Mouse (Mus musculus) MEL (cell line): ENCODE measurements around the gene Sbpl. TPM values are rescaled to one million over a fixed set of nuclear protein-coding genes. Genes with fewer than 3 reads are reported as not detected.

Experiments used
- DNase-seq: peaks from one replicate; pipeline ENCODE4 v3.0.0; 2011; ENCODE audit warnings: low read depth, low spot score
- H3K27ac ChIP-seq: 2 replicates; pipeline ENCODE4 v1.5.1; 2012; ENCODE audit warnings: low read depth, mild to moderate bottlenecking, control low read depth, low read length, moderate library complexity; ENCODE audit not compliant: control insufficient read depth
- H3K27me3 ChIP-seq, 2 experiments: fragments of 150-350 bp in 1 of 2; sonication (generic) in 1 of 2; 2 replicates each; pipeline ENCODE4 v1.6.1; 2012; ENCODE audit warnings: low read length in 2 of 2, mild to moderate bottlenecking in 2 of 2, improper control_type of control experiment in 1 of 2, moderate library complexity in 1 of 2; ENCODE audit not compliant: insufficient read depth in 2 of 2, control insufficient read depth in 1 of 2
- H3K36me3 ChIP-seq, 2 experiments: 2 replicates each; pipeline ENCODE4 v1.6.1; 2012 to 2014; ENCODE audit warnings: low read length in 2 of 2, improper control_type of control experiment in 1 of 2, inconsistent platforms in 1 of 2, mild to moderate bottlenecking in 1 of 2; ENCODE audit not compliant: insufficient read depth in 2 of 2, control insufficient read depth in 1 of 2
- H3K4me1 ChIP-seq, 2 experiments: fragments of 150-350 bp in 1 of 2; sonication (generic) in 1 of 2; 2 replicates each; pipeline ENCODE4 v1.6.1; 2012; ENCODE audit warnings: low read length in 2 of 2, improper control_type of control experiment in 1 of 2, mild to moderate bottlenecking in 1 of 2; ENCODE audit not compliant: insufficient read depth in 2 of 2, control insufficient read depth in 1 of 2
- H3K4me3 ChIP-seq, 2 experiments: fragments of 150-350 bp in 1 of 2; sonication (generic) in 1 of 2; 2 replicates each; pipeline ENCODE4 v1.5.1; 2012; ENCODE audit warnings: low read depth in 2 of 2, low read length in 2 of 2, mild to moderate bottlenecking in 2 of 2, moderate library complexity in 2 of 2, control low read depth in 1 of 2, improper control_type of control experiment in 1 of 2; ENCODE audit not compliant: control insufficient read depth in 1 of 2, insufficient read depth in 1 of 2
- H3K79me2 ChIP-seq: 2 replicates; pipeline ENCODE4 v1.6.1; 2012; ENCODE audit warnings: mild to moderate bottlenecking, low read length, moderate library complexity; ENCODE audit not compliant: control insufficient read depth, poor library complexity, insufficient read depth
- H3K9ac ChIP-seq: 2 replicates; pipeline ENCODE4 v1.6.1; 2012; ENCODE audit warnings: low read depth, mild to moderate bottlenecking, control low read depth, low read length, moderate library complexity; ENCODE audit not compliant: control insufficient read depth, poor library complexity, severe bottlenecking
- H3K9me3 ChIP-seq: fragments of 150-350 bp; sonication (generic); replicated peaks from 2 replicates; pipeline ENCODE4 v1.6.1; 2012; ENCODE audit warnings: mild to moderate bottlenecking, low read length, improper control_type of control experiment, moderate library complexity; ENCODE audit not compliant: insufficient read depth
- E2F4 ChIP-seq: IDR thresholded peaks from 2 replicates; pipeline ENCODE4 v1.6.1; 2011; ENCODE audit warnings: low read depth, low read length, improper control_type of control experiment, borderline replicate concordance
- ELF1 ChIP-seq: IDR thresholded peaks from 2 replicates; pipeline ENCODE4 v1.6.1; 2014; ENCODE audit warnings: low read depth, mild to moderate bottlenecking, inconsistent platforms, low read length, improper control_type of control experiment, moderate library complexity
- ETS1 ChIP-seq: IDR thresholded peaks from 2 replicates; pipeline ENCODE4 v1.6.1; 2012; ENCODE audit warnings: low read depth, mild to moderate bottlenecking, inconsistent platforms, low read length, improper control_type of control experiment, moderate library complexity
- HCFC1 ChIP-seq: IDR thresholded peaks from 2 replicates; pipeline ENCODE4 v1.6.1; 2012; ENCODE audit warnings: low read depth, mild to moderate bottlenecking, inconsistent platforms, low read length, improper control_type of control experiment, moderate library complexity
- KAT2A ChIP-seq: conservative IDR thresholded peaks from 2 replicates; pipeline ENCODE4 v1.6.1; 2012; ENCODE audit warnings: low read depth, low read length, improper control_type of control experiment, inconsistent platforms
- MAX ChIP-seq: IDR thresholded peaks from 2 replicates; pipeline ENCODE4 v1.6.1; 2011; ENCODE audit warnings: low read length, improper control_type of control experiment
- MYC ChIP-seq: IDR thresholded peaks from 2 replicates; pipeline ENCODE4 v1.6.1; 2011; ENCODE audit warnings: low read depth, mild to moderate bottlenecking, low read length, improper control_type of control experiment, moderate library complexity
- POLR2A ChIP-seq, 2 experiments: IDR thresholded peaks; 2 replicates each; pipeline ENCODE4 v1.6.1; 2011 to 2012; ENCODE audit warnings: low read length in 2 of 2, mild to moderate bottlenecking in 2 of 2, control low read depth in 1 of 2, improper control_type of control experiment in 1 of 2, low read depth in 1 of 2, moderate library complexity in 1 of 2; ENCODE audit not compliant: control insufficient read depth in 1 of 2, insufficient read depth in 1 of 2, poor library complexity in 1 of 2
- POLR2AphosphoS2 ChIP-seq: IDR thresholded peaks from 2 replicates; pipeline ENCODE4 v1.6.1; 2011; ENCODE audit warnings: low read length, improper control_type of control experiment
- POLR2AphosphoS5 ChIP-seq: IDR thresholded peaks from 2 replicates; pipeline ENCODE4 v1.6.1; 2012; ENCODE audit warnings: low read depth, borderline replicate concordance, mild to moderate bottlenecking, inconsistent platforms, low read length, moderate library complexity, mixed read lengths
- RAD21 ChIP-seq: IDR thresholded peaks from 2 replicates; pipeline ENCODE4 v1.6.1; 2011; ENCODE audit warnings: mild to moderate bottlenecking, low read depth, low read length, improper control_type of control experiment
- SIN3A ChIP-seq: IDR thresholded peaks from 2 replicates; pipeline ENCODE4 v1.6.1; 2012; ENCODE audit warnings: low read length, improper control_type of control experiment, inconsistent platforms
- SMC3 ChIP-seq: IDR thresholded peaks from 2 replicates; pipeline ENCODE4 v1.6.1; 2011; ENCODE audit warnings: low read depth, low read length, improper control_type of control experiment
- TAL1 ChIP-seq: IDR thresholded peaks from 2 replicates; pipeline ENCODE4 v1.6.1; 2012; ENCODE audit warnings: mild to moderate bottlenecking, inconsistent platforms, low read length, moderate library complexity, mixed read lengths
- UBTF ChIP-seq: IDR thresholded peaks from 2 replicates; pipeline ENCODE4 v1.6.1; 2012; ENCODE audit warnings: low read depth, mild to moderate bottlenecking, inconsistent platforms, low read length, improper control_type of control experiment, moderate library complexity, borderline replicate concordance; ENCODE audit not compliant: insufficient read depth
- USF1 ChIP-seq: IDR thresholded peaks from 2 replicates; pipeline ENCODE4 v1.6.1; 2014; ENCODE audit warnings: low read depth, mild to moderate bottlenecking, inconsistent platforms, low read length, improper control_type of control experiment, moderate library complexity
- ZC3H11A ChIP-seq: IDR thresholded peaks from 2 replicates; pipeline ENCODE4 v1.6.1; 2012; ENCODE audit warnings: low read depth, mild to moderate bottlenecking, inconsistent platforms, low read length, improper control_type of control experiment
- ZMIZ1 ChIP-seq: IDR thresholded peaks from 2 replicates; pipeline ENCODE4 v1.6.1; 2012; ENCODE audit warnings: low read depth, mild to moderate bottlenecking, inconsistent platforms, low read length, improper control_type of control experiment, moderate library complexity
- ZNF384 ChIP-seq: IDR thresholded peaks from 2 replicates; pipeline ENCODE4 v1.6.1; 2012; ENCODE audit warnings: low read depth, mild to moderate bottlenecking, inconsistent platforms, low read length, improper control_type of control experiment
- polyA plus RNA-seq, 2 experiments: library from polyadenylated mRNA; stranded (reverse) in 1 of 2; unstranded in 1 of 2; fragments of >175 nt in 1 of 2; fragments of >200 nt in 1 of 2; gene quantifications; 2 replicates each; pipeline versions ENCODE4 v1.2.1 to v1.2.4; 2012; ENCODE audit warnings: low replicate concordance in 2 of 2, low read depth in 1 of 2; ENCODE audit not compliant: insufficient read length in 2 of 2, insufficient read depth in 1 of 2, missing spikeins in 1 of 2
- total RNA-seq: library from RNA; depleted of rRNA; stranded (reverse); fragments of 300-350 nt; gene quantifications from 2 replicates; pipeline ENCODE4 v1.2.3, GENCODE M21; 2012

Gene Sbpl
- total and polyA plus RNA-seq, 3 experiments = not detected

GRCm38 (mm10) chr17:23979471-23979870, 24.4 kb upstream of the Sbpl start:
- H3K79me2 ChIP-seq = no peaks in the 10 kb centered on the region
- H3K4me3 ChIP-seq = no peak overlapping the region
- no peak for TF ChIP-seq TAL1
- TF ChIP-seq MYC = no peak
- TF ChIP-seq ELF1 = no peak
- TF ChIP-seq POLR2A (IDR thresholded peaks at IDR 0.05; ENCODE audit: control insufficient read depth in 1 of 2, insufficient read depth in 1 of 2, low read depth in 1 of 2, low read length in 2 of 2, poor library complexity in 1 of 2) = no peak
- no peak for TF ChIP-seq SMC3
- H3K36me3 ChIP-seq = no peaks in the 10 kb centered on the region
- H3K9me3 ChIP-seq = no peaks in the 10 kb centered on the region
- no peak overlapping the region for H3K9ac ChIP-seq
- no peak overlapping the region for H3K27ac ChIP-seq
- no peak for DNase-seq
- no peaks in the 10 kb centered on the region for H3K4me1 ChIP-seq
- H3K27me3 ChIP-seq = peaks cover 23 to 26% of the 10 kb centered on the region in 2 experiments

- DNase-seq = no peak
- Histone ChIP-seq H3K9ac (no peak overlapping the region), H3K79me2 (no peaks in the 10 kb centered on the region), H3K4me1 (no peaks in the 10 kb centered on the region), H3K27me3 (peaks cover 16 to 25% of the 10 kb centered on the region in 2 experiments), H3K36me3 (no peaks in the 10 kb centered on the region), H3K27ac (no peak overlapping the region), H3K4me3 (no peak overlapping the region), H3K9me3 (no peaks in the 10 kb centered on the region)
- TF ChIP-seq ZMIZ1 = no peak
- no peak for TF ChIP-seq RAD21
- TF ChIP-seq HCFC1 = no peak
- no peak for TF ChIP-seq ZC3H11A
- TF ChIP-seq ELF1 = no peak
- TF ChIP-seq POLR2A (IDR thresholded peaks at IDR 0.05; ENCODE audit: control insufficient read depth in 1 of 2, insufficient read depth in 1 of 2, low read depth in 1 of 2, low read length in 2 of 2, poor library complexity in 1 of 2) = no peak
- TF ChIP-seq MYC = no peak
- TF ChIP-seq MAX = no peak
- no peak for TF ChIP-seq ZNF384
- TF ChIP-seq E2F4 = no peak
- TF ChIP-seq UBTF = no peak
- TF ChIP-seq ETS1 = no peak
- TF ChIP-seq POLR2AphosphoS2 = no peak
- TF ChIP-seq POLR2AphosphoS5 = no peak
- no peak for TF ChIP-seq SIN3A
- no peak for TF ChIP-seq KAT2A
- no peak for TF ChIP-seq USF1
These were observed 21.6 kb upstream of the Sbpl start for GRCm38 (mm10) chr17:23976665-23977064.
